Mouse (Mus musculus): ENCODE measurements around the gene Bola2.
"Not testable (repeated sequence)": the region's sequence is repeated elsewhere in the genome, so short reads cannot be mapped to it uniquely, and the experiment has no call there.

The Bola2 gene

DNA sequence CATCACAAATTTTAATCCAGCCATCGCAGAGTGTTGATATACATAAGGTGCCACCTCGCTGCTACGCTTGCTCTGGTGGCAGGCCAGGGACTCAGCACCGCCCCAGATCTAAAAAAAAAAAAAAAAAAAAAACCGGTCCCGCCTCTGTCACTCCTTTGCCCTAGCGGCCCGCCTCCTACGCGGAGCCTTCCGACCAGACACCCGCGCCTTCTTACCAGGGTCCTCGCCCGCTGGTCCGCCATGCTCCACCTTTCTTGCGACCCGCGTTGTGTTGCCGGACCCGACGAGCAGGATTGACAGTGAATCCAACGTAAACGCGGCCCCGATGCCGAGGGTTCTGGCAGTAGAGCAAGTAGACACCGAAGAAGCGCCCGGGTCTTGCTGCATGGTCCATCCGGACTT is at the start of gene Bola2:
Gene Bola2, plus strand, starts transcription at position 192 of the 402 bp plus-strand sequence.
- peak; percentile 49 for DNase-seq (ENCODE audit: low read depth, low spot score)

GRCm38 (mm10) chr7:126645708-126646107 is 49.5 kb upstream of the Bola2 start:
- DNase-seq (ENCODE audit: low read depth, low spot score) = no peak

DNA sequence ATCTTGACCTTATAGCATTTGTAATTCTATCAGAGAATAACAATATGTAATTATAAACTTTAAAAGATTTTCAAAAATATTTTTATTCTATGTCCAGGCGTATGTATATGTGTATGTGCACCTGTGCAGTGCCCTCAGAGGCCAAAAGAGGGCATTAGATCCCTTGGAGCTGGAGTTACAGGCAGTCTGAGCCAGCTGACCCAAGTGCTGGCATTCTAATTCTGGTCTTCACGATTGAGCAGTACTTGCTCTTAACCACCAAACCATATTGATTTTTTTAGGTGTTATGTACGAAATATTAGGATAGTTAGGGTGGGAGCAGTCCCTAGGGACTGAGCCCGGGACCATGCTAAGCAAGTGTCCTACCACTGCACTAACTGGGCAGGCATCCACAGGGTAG is 46.7 kb upstream of the Bola2 start:
- no peak for DNase-seq (ENCODE audit: low read depth, low spot score)

GRCm38 (mm10) chr7:126649231-126650051 is 45.8 kb upstream of the Bola2 start, which contains the start of gene Sgf29:
Sgf29 (plus strand) TSS chr7:126649309.
- DNase-seq (ENCODE audit: low read depth, low spot score) = peak; percentile 87

- DNase-seq (ENCODE audit: low read depth, low spot score) = no peak
These were observed 44.3 kb upstream of the Bola2 start for GRCm38 (mm10) chr7:126650852-126651251.

DNA sequence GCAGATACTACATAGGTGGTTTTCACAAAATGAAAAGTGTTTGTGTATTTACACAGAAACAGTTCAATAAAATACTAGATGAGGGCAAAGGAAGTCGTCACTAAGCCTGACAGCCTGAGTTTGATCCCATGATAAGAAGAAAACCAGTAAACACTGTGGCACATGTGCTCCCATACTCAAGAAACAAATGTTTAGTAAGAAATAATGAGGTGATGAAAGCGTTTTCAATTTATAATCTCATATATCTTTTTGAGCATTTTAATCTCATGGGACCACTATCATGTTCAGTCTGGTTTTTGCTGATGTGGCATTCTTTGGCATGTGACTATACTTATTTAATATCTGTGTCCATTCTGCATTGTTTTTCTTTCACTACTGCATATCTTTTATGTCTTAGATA is 41.2 kb upstream of the Bola2 start:
- DNase-seq (ENCODE audit: low read depth, low spot score) = no peak

GRCm38 (mm10) chr7:126655695-126656094 is 39.5 kb upstream of the Bola2 start:
- no peak for DNase-seq (ENCODE audit: low read depth, low spot score)

- DNase-seq (ENCODE audit: low read depth, low spot score) = no peak
These were observed 37.7 kb upstream of the Bola2 start for GRCm38 (mm10) chr7:126657522-126657921.

DNA sequence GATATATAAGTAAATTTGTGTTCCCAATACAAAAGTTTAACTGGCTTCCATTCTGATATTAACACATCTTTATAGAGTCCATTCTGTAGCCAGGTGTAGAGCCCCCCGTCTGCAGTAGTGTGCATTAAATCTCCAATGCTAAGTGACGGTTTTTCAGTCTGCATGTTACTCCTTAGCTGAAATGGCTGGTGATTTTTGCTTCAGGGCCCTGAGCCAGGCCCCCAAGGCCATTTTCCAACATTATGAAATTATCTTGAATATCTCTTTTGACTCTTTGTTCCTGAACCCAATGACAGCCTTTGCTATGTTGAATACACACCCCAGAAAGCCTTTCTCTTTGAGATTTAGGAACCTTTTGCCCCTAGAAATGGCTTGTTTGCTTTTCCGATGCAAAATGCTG is 35.4 kb upstream of the Bola2 start:
- DNase-seq (ENCODE audit: low read depth, low spot score) = no peak

- no peak for DNase-seq (ENCODE audit: low read depth, low spot score)
These were observed 31.6 kb upstream of the Bola2 start for GRCm38 (mm10) chr7:126663646-126664045.

DNA sequence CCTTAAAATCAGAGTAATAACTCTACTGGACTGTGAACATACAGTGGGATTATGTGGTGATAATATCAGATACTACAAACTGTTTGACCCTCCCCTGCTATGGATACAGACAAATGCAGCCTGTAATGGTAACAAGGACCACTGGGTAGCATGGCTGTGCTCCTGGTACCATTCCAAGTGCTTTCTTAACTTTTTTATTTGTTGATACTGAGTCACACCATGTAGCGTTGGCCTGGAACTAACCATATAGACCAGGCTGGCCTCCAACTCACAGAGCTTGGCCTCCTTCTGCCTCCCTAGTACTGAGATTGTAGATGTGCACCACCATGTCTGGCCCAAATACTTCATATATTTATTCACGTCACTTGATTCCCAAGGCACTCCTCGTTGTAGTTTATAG is 29.9 kb upstream of the Bola2 start:
- no peak for DNase-seq (ENCODE audit: low read depth, low spot score)

DNA sequence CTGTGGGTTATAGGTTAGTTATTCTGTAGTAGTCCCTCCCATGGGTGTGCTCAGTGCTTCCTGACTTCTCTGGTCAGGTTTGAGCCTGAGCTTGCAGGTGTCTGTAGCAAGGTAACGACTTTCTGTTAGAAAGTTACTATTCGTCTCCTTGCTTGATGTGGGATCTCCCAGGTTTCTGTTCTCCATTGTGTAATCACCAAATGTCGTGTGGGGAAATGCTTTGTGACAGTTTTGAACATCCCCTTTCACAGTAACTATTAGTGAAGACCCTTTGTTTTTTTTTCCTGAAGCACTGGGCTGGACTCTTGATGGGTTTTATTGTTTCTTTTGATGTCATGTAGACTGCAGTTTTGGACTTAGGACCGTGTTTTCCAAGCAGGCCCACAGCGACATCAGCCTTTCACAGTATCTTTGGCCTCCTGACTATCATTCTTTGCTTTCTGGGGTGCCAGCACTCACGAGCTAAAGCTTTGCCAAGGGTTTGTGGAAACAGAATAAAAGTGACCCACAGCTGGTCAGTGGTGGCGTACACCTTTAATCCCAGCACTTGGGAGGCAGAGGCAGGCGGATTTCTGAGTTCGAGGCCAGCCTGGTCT is 27.6 kb upstream of the Bola2 start:
- DNase-seq (ENCODE audit: low read depth, low spot score) = no peak

DNA sequence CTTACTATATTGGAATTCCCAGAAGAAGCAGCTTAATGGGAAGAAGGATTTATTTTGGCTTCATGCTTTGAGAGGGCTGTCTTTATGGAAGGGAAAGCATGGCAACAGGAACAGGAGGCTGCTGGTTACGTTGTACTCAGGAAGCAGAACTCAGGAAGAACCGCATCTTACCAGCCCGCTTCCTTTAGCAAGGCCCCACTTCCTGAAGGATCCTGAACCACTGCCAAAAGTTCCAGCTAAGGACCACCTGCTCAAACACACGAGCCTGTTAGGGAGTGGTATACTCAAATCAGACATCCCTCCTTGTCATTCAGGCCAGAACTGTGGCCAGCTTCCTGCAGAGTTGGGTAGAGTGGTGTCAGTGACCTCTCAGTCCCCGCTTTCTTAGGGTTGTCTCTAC is 26.7 kb upstream of the Bola2 start:
- DNase-seq (ENCODE audit: low read depth, low spot score) = no peak

- no peak for DNase-seq (ENCODE audit: low read depth, low spot score)
These were observed 25.0 kb upstream of the Bola2 start for GRCm38 (mm10) chr7:126670152-126670551.

DNA sequence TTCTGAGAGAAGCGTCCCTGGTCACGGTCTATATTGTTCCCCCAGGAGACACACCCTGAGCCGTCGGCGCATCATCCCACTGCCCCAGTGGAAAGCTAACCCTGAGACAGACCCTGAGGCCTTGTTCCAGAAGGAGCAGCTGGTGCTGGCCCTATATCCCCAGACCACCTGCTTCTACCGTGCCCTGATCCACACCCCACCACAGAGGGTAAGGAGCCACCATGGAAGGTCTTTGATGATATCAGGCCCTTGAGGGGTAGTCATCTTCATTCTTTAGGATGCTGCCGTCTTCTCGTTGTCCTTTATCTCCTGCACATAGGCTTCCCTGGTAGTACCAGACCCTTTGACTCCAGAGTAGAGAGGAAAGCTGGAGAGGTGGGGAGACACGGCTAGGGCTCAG is 23.1 kb upstream of the Bola2 start:
- DNase-seq (ENCODE audit: low read depth, low spot score) = no peak

GRCm38 (mm10) chr7:126675104-126675503 is 20.1 kb upstream of the Bola2 start:
- DNase-seq (ENCODE audit: low read depth, low spot score) = no peak

DNA sequence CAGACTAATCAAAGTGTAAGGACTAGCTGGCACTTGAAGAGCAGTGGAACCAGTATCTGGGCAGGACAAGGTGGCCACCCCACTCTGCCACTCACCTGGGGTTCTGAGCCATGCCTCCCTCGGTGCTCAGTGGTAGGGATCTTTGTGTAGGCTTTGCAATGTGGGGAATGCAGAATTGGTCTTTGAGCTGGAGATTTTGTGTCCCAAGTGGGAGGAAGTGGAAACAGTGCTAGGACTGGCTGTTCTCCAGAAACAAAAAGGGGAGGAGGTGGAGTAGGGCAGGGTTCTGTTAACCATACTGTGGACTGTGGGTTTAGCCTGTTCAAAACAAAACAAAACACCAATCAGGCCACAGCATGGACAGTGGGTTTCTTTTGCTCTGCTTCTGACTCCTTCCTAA is 19.0 kb upstream of the Bola2 start, which contains the start of gene Sult1a1:
Gene Sult1a1, minus strand, starts transcription at position 226 of the 400 bp plus-strand sequence.
- no peak for DNase-seq (ENCODE audit: low read depth, low spot score)

DNA sequence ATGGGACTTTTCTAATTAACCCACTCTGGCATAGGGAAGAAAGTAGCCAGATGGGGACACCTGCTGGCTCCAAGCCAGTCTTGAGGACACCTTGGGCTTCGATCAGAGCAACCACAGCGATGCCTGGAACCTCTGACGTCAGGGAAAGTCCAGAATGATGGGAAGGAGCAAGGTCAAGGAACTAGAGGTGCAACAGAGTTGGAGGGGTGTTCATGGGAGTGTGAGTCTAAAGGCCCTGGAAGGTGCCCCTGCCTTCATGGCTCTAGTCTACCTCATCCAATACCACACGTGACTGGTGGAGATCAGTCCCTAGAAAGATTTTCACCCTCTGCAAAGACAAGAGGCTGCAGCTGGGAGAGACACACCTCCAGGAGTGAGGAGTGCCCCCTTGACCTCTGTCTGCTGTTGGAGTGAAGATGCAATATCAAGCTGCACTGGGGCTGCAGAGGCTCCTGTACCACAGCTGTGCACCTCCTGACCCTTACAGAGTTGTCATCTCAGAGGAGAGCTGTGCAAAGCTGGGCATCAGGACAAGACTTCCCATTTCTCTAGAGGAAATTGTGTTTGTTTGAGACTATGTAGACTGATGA is 18.5 kb upstream of the Bola2 start:
- no peak for DNase-seq (ENCODE audit: low read depth, low spot score)

GRCm38 (mm10) chr7:126678545-126679341 is 16.5 kb upstream of the Bola2 start:
- DNase-seq (ENCODE audit: low read depth, low spot score) = no peak

DNA sequence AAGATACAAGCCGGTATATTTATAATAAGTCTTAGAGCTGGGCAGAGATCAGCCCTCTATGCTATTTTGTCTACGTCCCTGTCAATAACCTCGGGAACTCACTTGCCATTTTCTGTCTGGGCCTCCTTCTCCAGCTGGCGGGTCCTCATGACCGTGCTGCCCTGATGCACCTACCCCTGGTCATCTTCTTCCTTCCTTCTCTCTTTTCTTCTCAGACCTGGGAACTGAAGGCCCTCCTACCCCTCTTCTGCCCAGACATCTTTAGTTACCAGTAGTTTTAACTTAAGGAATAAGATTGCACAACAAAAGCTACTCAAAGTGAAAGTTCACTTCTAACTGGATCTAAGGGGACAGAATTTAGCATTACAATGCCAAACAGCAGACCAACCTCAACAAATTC is 15.5 kb upstream of the Bola2 start:
- no peak for DNase-seq (ENCODE audit: low read depth, low spot score)

DNA sequence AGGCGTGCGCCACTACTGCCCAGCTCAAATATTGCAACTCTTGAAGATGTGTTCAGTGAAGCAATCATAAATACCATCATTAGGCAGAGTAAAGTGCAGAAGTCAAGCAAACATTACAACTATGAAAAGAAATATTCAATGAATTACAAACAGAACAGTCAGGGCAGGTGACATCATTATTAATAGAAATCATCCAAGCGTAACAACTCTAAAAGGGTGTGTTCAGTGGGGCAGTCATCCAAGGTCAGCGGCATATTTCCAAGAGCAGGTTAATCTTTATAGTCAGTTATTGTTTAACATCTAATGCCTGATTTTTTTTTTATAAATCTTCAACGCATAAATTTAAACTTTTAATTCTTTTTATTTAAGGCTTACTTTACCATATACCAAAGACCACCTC is 14.0 kb upstream of the Bola2 start:
- DNase-seq (ENCODE audit: low read depth, low spot score) = no peak

DNA sequence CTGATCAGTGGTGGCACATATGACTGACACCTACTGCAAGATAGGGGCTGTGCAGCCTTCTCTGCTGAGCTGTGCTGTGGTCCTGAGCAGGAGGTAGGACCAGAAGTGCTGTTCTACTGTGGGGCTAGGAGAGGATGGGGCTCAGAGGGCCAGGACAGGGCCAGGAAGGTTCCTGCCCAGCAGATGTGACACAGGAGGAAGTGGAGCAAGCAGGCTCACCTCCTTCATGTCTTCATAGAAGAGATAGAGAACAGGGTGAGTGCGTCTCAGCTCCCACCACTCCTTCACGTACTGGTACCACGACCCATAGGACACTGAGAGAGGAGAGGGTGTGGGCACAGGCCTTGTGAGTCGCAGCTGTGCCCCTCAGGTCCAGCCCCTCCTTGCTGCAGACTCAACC is 7.0 kb upstream of the Bola2 start:
- not testable (repeated sequence) for DNase-seq (ENCODE audit: low read depth, low spot score)
